Mouse (Mus musculus) Muller cell, postnatal 12 days (primary cell): Measurements from ENCODE around the gene Tfap2a.

Source experiments
- DNase-seq: peaks from one replicate; pipeline ENCODE4 v3.0.0-alpha.2; 2015; ENCODE audit errors: inconsistent ontology term

Tfap2a gene

DNA sequence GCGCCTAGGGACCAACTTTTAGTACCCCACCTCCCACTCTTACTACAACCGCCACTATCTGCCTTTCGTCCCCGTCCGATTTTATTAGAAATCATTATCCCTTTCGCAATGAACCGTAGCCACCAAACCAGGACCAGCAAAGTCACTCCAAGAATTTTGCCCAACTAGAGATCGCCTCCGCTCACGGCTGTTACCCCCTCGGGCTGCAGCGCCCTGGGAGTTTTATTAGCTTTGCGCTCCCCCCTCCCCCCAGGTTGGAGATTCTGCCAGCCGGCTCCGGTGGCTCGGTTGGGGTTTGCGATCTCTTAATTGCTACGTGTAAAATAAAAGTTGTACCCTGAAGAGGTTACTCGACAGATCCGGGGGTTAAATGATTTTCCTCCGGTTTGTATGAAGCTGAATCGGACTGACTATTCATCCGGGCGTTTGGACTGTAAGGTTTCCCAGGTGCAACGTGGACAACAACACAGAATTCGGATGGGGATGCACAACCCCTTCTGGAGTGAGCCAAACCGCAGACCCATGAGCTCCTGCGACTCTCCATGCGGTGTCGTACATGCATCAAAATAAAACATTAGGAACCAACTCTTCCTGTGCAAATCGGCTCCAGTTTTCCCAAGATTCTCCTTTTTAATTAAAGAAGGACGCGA, 3.7 kb downstream of the Tfap2a start:
- peak; percentile 48 for DNase-seq

DNA sequence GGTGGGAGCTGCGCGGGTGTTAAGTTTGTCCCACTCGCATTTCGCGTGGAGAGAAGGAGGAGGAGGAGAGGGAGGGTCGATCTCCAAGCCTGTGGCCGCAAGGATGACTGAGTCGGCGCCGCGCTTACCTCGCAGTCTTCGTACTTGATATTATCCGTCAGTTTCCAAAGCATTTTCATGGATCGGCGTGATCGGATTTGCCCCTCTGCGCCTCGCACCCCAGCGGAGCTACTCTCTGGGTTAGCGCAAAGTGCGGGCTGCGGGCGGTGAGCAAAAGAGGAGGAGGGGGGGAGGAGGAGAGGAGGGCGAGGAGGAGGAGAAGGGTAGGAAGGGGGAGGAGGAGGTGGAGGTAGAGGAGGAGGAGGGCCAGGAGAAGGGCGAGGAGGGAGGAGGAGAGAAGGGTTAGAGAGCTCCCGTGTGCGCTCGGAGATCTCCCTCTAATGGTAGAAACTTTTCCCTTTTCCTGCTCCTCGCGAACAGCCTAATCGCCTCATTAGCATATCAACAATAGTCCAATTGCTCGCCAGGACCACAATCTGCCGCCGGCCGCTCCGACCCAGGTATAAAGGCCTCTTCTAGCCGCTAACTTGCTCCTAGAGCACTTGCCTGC, 4.5 kb downstream of the Tfap2a start:
- peak; percentile 84 for DNase-seq

DNA sequence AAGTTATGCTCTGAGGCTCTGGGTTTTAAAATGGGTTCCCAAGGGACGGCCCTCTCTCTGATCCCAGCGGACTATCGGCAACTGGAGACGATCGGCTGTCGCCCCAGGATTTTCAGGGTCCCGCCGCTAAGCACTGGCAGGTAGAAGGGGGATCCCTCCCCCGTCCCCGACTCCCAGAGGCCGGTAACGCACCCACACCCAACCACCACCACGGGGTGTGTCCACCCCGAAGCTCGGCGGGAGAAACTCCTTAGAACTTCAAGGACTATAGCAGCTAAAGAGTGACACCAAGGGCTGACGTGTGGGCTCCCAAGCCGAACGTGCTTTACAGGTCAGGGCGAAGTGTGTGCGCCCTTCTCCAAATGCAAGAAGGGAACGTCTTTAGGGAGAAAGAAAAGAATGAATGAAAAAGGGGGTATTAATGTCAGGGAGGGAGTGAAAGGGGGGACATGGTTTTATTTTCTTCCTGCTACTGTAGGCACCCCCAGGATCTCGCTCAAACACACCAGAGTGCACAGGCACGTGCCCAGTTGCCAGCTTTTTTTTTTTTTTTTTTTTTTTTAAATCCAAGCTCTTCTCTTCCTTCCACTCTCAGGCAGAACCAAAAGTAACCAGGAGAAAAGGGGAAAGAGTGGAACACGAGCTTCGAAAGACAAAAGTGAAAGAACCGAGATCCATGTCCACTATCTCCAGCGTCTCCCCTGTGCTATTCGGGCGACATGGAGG, 5.2 kb downstream of the Tfap2a start:
- peak; percentile 64 for DNase-seq

DNA sequence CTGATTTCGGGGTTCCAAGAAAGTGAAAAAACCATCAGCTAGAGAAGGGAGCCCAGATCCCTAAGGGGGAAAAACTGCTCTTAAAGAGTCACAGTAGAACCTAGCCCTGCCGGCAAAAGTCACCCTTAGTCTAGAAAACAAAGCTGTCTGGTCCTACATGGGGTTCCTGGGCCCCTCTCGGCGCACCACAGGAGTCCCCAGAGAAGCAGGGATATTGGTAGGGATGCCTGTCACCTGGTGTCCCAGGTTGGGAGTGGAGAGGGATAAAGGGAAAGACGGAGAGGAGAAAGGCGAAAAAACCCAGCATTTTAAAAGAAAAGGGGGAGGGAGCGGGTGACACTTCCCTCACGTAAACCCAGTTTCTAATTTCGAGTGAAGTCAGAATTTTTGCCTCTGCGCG, 6.1 kb downstream of the Tfap2a start:
- DNase-seq, result peak; percentile 44

DNA sequence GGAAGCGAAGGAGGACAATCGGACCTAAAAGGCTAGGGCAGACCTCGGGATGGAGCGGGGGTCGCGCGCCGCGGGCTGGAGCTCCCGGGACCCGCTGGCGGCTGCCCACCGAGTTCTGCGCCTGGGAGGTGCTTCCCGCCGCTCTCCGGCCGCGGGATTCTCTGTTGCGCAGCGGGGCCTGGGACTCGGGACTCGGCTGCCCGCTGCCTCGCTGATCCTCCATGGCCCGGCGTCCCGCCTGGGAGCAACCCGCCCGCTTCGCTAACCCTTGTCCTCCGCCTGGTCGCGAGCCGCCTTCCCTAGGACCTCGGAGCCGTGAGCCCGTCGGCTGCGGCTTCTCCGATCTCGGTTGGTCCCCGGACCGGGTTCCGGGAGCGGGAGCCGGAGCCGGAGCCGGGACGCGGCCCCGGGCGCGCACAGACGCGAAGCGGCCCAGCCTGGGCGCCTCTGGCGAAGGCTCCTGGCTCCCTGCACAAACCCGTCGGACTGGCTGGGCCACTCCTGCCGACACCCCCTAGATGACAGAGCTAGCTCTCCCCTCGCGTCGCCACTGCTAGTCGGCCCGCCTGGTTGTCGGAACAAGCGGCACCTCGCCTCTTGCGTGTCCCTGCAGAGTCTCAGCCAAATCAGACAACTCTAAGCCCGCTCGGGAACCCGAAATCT, 6.9 kb downstream of the Tfap2a start:
- DNase-seq, result peak; percentile 77

DNA sequence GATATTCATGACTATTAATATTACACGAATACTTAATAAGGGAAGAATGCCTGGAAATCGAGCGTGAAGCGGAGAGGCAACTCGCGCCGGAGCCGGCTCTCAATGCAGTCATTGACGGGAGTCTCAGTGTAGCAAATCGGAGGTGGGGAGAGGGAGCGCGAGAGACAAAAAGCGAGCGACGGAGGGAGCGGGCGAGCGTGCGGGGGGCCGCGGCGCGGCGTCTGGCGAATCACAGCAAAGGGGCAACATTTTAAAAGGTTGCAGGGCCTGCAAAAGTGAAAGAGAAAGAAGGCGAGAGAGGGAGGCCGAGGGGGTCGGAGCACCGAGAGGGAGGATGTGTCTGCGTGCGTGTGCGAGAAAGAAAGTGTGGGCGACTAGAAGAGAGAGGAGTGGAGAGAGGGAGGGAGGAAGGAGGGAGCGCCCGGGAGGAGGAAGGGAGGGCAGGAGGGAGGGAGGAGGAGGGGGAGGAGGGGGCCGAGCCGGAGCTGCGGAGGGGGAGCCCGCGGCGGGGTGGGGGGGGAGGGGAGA, 7.5 kb downstream of the Tfap2a start:
- DNase-seq, result peak; percentile 93

DNA sequence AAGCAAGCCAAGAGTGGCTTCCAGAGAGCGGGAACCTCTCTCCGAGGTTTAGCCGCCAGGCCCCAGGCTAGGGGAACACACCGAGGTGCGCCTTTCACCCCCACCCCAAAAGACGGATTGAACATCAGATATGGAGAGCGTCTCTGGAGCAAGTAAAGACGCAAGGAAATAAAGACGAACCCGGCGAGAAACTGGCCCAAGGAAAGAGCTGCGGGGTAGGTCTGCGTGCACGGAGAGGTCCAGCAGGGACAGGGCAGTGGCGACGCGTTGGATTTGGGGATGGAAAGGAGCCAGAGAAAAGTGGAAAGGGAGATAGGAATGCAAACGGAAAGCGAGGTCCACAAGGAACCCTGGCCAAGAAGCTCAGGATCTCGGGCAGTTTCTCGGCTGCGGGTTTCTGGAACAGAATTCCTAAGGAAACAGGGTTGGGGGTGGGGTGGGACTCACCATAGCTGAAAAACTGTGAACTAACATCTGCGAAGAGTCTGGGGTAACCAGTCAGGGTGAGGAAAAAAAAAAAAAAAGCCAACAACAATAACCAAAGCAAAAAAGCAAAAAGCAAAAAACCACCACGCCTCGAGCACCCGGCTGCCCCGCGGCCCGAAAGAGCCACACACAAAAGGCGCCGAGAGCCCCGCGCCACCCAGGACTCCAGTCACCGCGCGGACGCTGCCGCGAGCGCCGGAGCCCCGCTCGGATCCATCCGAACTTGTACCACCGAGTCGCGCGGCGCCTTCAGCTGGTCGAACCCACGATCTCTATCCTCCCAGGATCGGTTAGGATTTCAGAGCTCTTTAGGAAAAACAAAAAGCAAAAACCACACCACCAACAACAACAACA, 8.4 kb downstream of the Tfap2a start:
- DNase-seq, result peak; percentile 55

DNA sequence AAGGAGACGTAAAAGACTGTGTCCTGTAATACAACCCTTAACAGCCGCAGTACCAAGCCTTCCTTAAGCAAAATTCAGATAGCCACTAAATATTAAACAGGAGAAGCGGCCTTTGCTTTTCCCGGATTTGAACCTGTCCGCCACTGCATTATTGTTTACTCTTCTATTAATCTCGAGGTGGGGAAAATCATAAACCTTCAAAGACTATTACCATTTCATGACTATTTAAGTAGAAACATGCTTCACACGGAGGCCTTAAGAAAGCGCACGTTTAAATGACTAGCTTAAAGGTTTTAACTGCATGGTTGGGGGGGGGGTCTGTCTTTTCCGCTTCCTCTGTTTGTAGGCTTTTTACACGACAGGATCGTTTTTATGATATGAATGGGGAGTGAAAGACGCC, 9.1 kb downstream of the Tfap2a start:
- DNase-seq, result peak; percentile 43

DNA sequence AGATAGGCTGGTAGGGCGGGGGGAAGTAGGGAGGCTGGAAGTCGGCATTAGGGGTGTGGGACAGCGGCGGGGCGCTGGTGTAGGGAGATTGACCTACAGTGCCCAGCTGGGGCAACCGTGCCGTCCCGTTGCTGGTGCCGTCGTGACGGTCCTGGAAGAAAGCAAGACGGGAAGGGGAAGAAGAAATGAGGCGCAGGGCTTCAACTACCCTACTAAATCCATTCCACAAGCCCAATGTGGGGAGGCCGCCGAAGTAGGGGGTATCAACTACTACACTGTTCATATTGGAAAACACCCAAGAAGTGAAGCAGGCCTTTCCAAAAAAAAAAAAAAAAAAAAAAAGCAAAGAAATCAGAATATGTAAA, 9.6 kb downstream of the Tfap2a start:
- no peak for DNase-seq

DNA sequence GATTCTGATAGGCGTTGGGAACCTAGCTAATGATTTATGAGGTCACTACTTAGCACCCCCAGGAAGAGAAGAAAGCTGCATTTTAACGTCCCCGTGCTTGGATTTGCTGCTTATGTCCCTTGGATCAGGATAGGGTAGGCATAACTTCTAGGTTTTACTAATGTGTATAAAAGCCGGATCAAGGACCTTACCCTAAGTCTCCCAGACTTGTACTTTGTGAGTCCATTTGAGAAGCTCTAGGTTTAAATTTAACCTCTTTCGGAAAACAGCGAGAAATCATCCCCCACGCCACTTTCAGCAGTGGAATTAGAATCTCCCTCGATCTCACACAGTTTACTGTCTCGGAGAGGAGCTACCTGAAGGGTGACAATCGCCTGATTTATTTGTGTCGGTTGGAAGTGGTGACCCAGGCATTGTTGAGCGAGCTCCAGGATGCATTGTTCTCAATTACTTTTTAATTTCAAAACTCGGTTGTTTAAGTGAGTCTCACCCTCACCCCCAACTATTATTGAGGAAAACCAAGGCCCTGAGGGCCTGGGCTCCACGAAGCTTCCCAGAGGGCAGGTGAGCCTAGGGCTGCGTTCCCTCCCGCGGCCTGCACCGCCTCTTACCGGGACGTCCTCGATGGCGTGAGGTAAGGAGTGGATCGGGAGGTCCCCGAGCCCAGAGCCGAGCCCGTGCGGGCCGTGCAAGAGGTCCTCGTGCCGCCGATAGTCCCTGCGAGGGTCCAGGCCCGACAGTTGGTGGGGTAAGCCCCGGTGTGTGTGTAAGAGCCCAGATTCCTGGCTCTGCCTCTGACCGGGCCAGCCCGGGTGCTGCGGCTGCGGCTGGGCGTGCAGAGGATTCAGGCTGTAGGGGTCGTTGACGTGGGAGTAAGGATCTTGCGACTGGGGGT, 10.2 kb downstream of the Tfap2a start:
- DNase-seq, result no peak

DNA sequence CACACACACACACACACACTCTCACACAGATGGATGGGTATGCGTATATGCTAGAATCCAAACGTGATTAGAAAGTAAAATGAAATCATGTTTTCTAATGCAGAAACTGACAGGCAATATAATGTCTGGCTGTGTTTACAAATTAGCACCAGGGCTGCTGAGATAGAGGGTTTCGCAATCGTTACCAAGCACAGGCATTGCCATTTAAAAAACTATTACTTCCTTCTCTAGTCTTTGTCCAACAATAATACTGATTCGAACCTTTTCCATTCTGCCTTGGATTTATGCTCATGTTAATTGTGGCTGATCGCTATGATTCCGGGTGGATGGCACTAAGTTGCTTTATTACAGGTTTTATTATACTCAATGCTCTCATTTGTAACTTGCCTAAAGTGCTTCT, 12.3 kb downstream of the Tfap2a start:
- no peak for DNase-seq

DNA sequence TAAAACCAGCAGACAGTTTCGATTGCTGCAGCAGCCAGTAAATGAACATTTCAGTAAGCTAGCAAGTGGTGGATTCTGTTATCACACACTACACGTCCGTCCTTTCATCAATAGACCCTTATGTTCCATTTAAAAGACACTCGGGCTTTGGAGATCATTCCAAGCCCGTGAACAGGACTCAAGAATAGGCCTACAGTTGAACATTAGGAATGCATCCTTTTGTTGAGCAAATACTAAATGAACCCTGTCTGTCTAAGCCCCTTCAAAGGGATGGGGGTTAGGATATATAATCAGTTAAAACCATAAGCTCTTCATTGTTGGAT, 14.6 kb downstream of the Tfap2a start:
- DNase-seq, result peak; percentile 22

DNA sequence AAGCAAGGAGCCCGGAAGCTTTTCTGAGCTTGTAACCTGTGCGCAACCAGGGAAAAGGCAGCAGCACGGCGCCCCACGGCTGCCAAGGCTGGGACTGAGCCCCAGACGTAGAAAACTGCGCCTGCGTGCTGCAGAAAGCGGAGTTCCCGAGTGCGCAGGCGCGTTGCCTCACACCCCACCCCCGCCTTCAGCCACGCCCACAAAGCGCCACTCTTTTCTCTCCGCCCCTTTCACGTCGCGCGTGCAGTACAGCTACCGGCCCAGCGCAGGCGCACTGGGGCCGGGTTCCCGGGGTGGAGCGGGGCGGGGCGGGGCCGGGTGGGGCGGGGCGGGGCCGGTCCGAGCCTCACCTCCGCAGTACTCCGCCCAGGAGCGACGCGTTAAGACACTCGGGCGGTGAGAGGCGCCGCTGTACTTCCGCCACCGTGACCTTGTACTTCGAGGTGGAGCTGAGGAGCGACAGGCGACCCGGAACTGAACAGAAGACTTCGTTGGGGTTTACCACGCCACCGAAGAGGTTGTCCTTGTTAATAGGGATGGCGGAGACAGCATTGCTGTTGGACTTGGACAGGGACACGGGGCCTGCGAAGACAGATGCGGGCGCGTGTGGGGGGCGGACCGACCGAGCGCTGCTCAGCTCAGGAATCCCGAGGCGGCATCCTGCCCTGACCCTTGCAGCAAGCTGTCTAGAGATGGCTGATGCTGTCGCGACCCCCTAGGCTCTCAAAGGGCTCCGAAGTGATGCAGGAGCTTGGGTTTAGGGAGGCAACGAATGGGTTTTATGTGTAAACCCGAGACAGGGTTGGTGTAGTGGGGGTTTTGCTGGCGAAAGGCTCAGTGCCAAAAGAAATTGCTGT, 15.2 kb downstream of the Tfap2a start:
- DNase-seq, result peak; percentile 95

DNA sequence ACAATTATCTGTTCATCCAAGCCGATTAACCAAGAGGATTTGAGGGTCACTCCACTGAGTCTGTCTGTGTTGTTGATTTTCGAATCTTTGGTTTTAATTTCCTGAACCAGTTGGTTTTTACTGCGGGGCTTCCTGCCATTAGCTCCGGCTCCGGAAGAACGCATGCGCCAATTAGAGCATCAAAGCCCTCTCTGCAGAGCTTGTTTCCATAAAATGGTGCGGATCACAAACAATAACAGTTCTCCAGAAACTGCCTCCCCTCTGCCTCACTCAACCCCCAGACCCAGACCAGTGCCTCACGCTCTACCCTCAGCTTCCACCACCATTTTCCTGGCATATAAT, 18.5 kb downstream of the Tfap2a start:
- DNase-seq, result no peak

DNA sequence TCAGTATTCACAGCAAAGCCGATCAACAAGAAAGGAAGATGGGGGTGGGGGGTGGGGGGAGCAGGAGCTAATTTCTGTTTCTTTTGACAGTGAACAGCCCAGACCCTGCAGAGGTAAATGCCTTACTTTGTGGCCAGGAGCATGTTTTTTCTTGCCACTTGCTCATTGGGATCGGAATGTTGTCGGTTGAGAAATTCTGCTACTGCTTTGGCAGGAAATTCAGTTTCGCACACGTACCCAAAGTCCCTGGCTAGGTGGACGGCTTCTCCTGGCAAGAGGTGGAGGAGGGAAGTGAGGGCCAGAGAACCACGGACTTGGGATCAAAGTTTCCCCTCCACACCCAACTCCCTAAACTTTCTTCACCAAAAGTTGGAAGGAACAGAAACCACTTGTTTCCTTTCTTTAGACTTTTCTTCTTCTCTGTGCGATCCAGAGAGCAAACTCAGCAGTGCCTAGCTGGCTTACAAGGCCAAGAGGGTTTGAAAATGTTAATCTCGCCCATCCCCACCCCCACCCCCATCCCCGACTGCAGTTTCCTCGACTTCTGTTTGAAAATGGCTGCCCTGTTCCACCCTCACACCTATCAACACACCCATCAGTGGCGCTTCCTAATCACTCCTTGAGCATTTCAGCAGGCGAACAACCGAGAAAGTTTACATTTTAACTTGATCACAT, 19.0 kb downstream of the Tfap2a start:
- DNase-seq, result no peak

DNA sequence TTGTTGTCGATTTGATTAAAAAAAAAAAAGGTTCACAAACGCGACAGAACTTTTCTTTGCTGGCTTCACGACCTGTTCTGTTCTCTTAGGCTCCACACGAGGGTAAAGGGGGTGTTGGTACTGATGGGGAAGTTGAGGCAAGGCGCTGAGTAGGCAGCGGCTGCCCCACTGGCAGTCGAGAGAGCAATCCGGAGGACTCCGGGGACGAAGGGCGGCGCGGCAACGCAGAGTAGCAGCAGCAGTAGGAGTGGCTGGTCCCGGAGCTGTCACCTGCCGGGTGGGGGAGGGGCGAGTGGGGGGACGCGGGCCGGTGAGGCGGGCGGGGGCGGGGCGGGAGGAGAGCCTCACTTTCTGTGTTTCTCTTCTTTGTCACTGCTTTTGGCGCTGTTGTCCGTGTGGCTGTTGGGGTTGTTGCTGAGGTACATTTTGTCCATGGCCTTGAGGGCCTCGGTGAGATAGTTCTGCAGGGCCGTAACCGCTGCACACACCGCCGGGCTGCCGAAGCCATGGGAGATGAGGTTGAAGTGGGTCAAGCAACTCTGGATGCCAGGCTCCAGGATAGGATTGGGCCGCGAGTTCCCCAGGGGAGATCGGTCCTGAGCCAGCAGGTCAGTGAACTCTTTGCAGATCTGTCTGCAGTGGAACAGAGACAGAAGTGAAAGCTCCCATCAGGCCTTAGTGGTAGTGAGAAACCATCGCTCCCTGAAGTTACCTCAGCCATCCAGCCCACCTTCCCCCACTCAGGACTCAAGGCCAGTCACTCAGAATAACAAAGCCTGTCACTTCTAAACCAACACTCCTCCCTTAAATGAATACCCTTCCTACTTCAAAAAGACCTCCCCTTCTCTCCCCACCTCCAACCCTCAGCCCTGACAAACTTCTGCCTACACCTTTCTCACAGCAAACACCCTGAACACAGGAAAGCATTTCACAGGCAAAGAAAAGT, 21.1 kb downstream of the Tfap2a start:
- DNase-seq, result no peak

DNA sequence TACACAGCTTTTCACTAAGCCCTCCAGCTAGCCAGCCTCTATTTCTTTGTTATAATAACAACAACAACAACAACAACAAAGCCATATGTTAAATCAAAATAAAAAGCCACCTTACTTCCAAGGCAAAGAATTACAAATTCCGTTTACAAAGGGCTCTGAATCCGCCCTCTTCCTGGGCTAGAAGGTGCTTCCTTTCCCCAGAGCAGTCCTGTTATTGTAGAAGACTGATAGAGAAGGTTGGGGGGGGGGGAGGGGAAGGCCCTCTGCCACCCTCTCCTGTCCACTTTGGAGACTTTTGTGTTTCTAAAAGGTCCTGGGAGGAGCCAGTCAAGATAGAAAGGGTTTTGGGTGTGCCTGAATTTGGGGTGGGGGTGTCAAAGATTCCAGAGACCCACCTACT, 23.6 kb downstream of the Tfap2a start:
- no peak for DNase-seq

DNA sequence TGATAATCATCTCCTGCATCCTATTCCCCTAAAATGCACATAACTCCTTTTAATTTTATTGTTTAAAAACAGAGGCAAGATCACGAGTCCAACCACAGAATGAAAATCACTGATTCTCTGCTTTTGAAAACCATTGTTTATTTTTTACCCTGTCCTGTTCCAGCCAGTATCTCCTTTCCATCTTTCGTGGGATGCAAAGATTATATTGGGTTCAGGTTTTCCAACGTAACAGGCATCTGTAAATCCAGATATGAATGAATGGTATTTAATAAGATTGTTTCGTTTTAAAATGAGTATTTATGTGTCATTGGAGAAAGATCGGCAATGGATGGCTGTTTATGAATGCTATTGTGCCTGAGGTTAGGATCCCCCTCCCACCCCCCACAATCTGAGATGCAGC, 24.5 kb downstream of the Tfap2a start:
- DNase-seq, result no peak
